Mouse (Mus musculus) macrophage (primary cell): ENCODE results near the gene Mamdc2. TPM values are rescaled to one million over a fixed set of nuclear protein-coding genes. Genes with fewer than 3 reads are reported as not detected.

Experiments used
- H3K27ac ChIP-seq: fragments of 350-480 bp; formaldehyde crosslinking; 2 replicates; pipeline ENCODE4 v1.9.0; 2021
- H3K36me3 ChIP-seq: fragments of 350-480 bp; formaldehyde crosslinking; 2 replicates; pipeline ENCODE4 v1.9.0; 2021; ENCODE audit errors: inconsistent target
- H3K4me3 ChIP-seq: fragments of 350-480 bp; formaldehyde crosslinking; 2 replicates; pipeline ENCODE4 v1.9.0; 2021; ENCODE audit errors: inconsistent target
- H3K79me2 ChIP-seq: fragments of 350-480 bp; formaldehyde crosslinking; 2 replicates; pipeline ENCODE4 v1.9.0; 2021; ENCODE audit errors: inconsistent target
- WGBS: methylation state at CpG from one replicate; pipeline ENCODE4 v1.1.7; 2026; ENCODE audit warnings: inconsistent platforms; ENCODE audit not compliant: missing documents; 5-methylcytosine and 5-hydroxymethylcytosine counted together
- polyA plus RNA-seq: library from polyadenylated mRNA; stranded (reverse); fragments of 250-400 nt; gene quantifications from 3 replicates; pipeline ENCODE4 v1.2.4, GENCODE M21; 2018; ENCODE audit warnings: inconsistent platforms

Gene Mamdc2
- polyA plus RNA-seq, 1 experiment from 2014 or later: 1.6 TPM

GRCm38 (mm10) chr19:23467866-23468265 lies 19.6 kb upstream of the Mamdc2 start:
- Histone ChIP-seq H3K4me3 (no peak overlapping the region), H3K36me3 (no peaks in the 10 kb centered on the region), H3K79me2 (no peaks in the 10 kb centered on the region), H3K27ac (no peak overlapping the region)
- WGBS: 100% methylated on average over 1 of the region's 1 CpGs

- WGBS: 0% methylated on average over 2 of the region's 2 CpGs
These were observed 18.8 kb upstream of the Mamdc2 start for GRCm38 (mm10) chr19:23467011-23467410.

GRCm38 (mm10) chr19:23457492-23457891 lies 9.2 kb upstream of the Mamdc2 start:
- Histone ChIP-seq H3K36me3 (no peaks in the 10 kb centered on the region), H3K4me3 (no peak overlapping the region), H3K27ac (no peak overlapping the region), H3K79me2 (no peaks in the 10 kb centered on the region)
- 54% methylated on average over 4 of the region's 4 CpGs for WGBS

More at GRCm38 (mm10) chr19:23467011-23467410, 18.8 kb upstream of the Mamdc2 start:
- H3K27ac ChIP-seq: no peak overlapping the region
- H3K4me3 ChIP-seq: no peak overlapping the region
- no peaks in the 10 kb centered on the region for H3K79me2 ChIP-seq
- H3K36me3 ChIP-seq: no peaks in the 10 kb centered on the region

- H3K36me3 ChIP-seq: no peaks in the 10 kb centered on the region
- 53% methylated on average over 4 of the region's 4 CpGs for WGBS
These were observed 3.1 kb upstream of the Mamdc2 start for GRCm38 (mm10) chr19:23451361-23451760.

GRCm38 (mm10) chr19:23447221-23447987 lies 838 bp downstream of the Mamdc2 start:
- 2% methylated on average over 23 of the region's 23 CpGs for WGBS
- H3K79me2 ChIP-seq: no peaks in the 10 kb centered on the region
- H3K27ac ChIP-seq: no peak overlapping the region
- H3K36me3 ChIP-seq: no peaks in the 10 kb centered on the region
- H3K4me3 ChIP-seq: peak overlapping the region; percentile 41

More at GRCm38 (mm10) chr19:23451361-23451760, 3.1 kb upstream of the Mamdc2 start:
- Histone ChIP-seq H3K27ac (no peak overlapping the region), H3K4me3 (no peak overlapping the region), H3K79me2 (no peaks in the 10 kb centered on the region)

GRCm38 (mm10) chr19:23444910-23445845 lies 3.1 kb downstream of the Mamdc2 start:
- WGBS: 19% methylated on average over 7 of the region's 7 CpGs
- Histone ChIP-seq H3K27ac (no peak overlapping the region), H3K36me3 (no peaks in the 10 kb centered on the region), H3K4me3 (no peak overlapping the region), H3K79me2 (no peaks in the 10 kb centered on the region)

- 100% methylated on average over 3 of the region's 4 CpGs for WGBS
- Histone ChIP-seq H3K36me3 (no peaks in the 10 kb centered on the region), H3K4me3 (no peak overlapping the region), H3K27ac (no peak overlapping the region), H3K79me2 (no peaks in the 10 kb centered on the region)
These were observed 12.5 kb downstream of the Mamdc2 start for GRCm38 (mm10) chr19:23435731-23436130.

- 96% methylated on average over 11 of the region's 11 CpGs for WGBS
- Histone ChIP-seq H3K79me2 (no peaks in the 10 kb centered on the region), H3K36me3 (no peaks in the 10 kb centered on the region), H3K27ac (no peak overlapping the region), H3K4me3 (no peak overlapping the region)
These were observed 13.8 kb downstream of the Mamdc2 start for GRCm38 (mm10) chr19:23434433-23434832.

GRCm38 (mm10) chr19:23417668-23418067 lies 30.6 kb downstream of the Mamdc2 start:
- Histone ChIP-seq H3K79me2 (no peaks in the 10 kb centered on the region), H3K27ac (no peak overlapping the region)
- WGBS: 95% methylated on average over 1 of the region's 1 CpGs

GRCm38 (mm10) chr19:23410800-23411199 lies 37.4 kb downstream of the Mamdc2 start:
- 83% methylated on average over 5 of the region's 5 CpGs for WGBS
- Histone ChIP-seq H3K79me2 (no peaks in the 10 kb centered on the region), H3K36me3 (no peaks in the 10 kb centered on the region)

More at GRCm38 (mm10) chr19:23417668-23418067, 30.6 kb downstream of the Mamdc2 start:
- H3K36me3 ChIP-seq: no peaks in the 10 kb centered on the region
- no peak overlapping the region for H3K4me3 ChIP-seq

GRCm38 (mm10) chr19:23410328-23410727 lies 37.9 kb downstream of the Mamdc2 start:
- Histone ChIP-seq H3K79me2 (no peaks in the 10 kb centered on the region), H3K36me3 (no peaks in the 10 kb centered on the region), H3K27ac (no peak overlapping the region), H3K4me3 (no peak overlapping the region)
- WGBS: 98% methylated on average over 4 of the region's 4 CpGs

More at GRCm38 (mm10) chr19:23410800-23411199, 37.4 kb downstream of the Mamdc2 start:
- no peak overlapping the region for H3K4me3 ChIP-seq
- no peak overlapping the region for H3K27ac ChIP-seq

GRCm38 (mm10) chr19:23401469-23402135 lies 46.6 kb downstream of the Mamdc2 start:
- no peak overlapping the region for H3K4me3 ChIP-seq
- WGBS: 93% methylated on average over 12 of the region's 12 CpGs
- H3K36me3 ChIP-seq: no peaks in the 10 kb centered on the region
- no peaks in the 10 kb centered on the region for H3K79me2 ChIP-seq
- H3K27ac ChIP-seq: no peak overlapping the region

- H3K79me2 ChIP-seq: no peaks in the 10 kb centered on the region
- 96% methylated on average over 5 of the region's 5 CpGs for WGBS
- no peak overlapping the region for H3K4me3 ChIP-seq
- H3K36me3 ChIP-seq: no peaks in the 10 kb centered on the region
- no peak overlapping the region for H3K27ac ChIP-seq
These were observed 47.8 kb downstream of the Mamdc2 start for GRCm38 (mm10) chr19:23400485-23400884.

- 91% methylated on average over 2 of the region's 2 CpGs for WGBS
- Histone ChIP-seq H3K4me3 (no peak overlapping the region), H3K27ac (no peak overlapping the region), H3K36me3 (no peaks in the 10 kb centered on the region), H3K79me2 (no peaks in the 10 kb centered on the region)
These were observed 52.3 kb downstream of the Mamdc2 start for GRCm38 (mm10) chr19:23395956-23396355.
